Mouse (Mus musculus) Patski (cell line): Measurements from ENCODE around the gene Naaa. TPM values are rescaled to one million over a fixed set of nuclear protein-coding genes. Genes with fewer than 3 reads are reported as not detected.

Source experiments
- ATAC-seq: fragments of 100-300 bp; one replicate; pipeline ENCODE4 v1.8.0; 2021
- CTCF ChIA-PET: fragments of 350-600 bp; sonication (Branson Sonifier 250); formaldehyde crosslinking; loops from one replicate; lab custom pipeline; 2022; ENCODE audit warnings: inconsistent platforms; lab: Charles Lee
- POLR2A ChIA-PET: fragments of 350-600 bp; sonication (Branson Sonifier 250); formaldehyde crosslinking; loops from one replicate; lab custom pipeline; 2022; ENCODE audit warnings: antibody characterized with exemption, inconsistent platforms; lab: Charles Lee
- DNase-seq: peaks from one replicate; pipeline ENCODE4 v3.0.0-alpha.2; 2011; ENCODE audit warnings: low read depth, low spot score
- H3K27me3 ChIP-seq: fragments of 371-371 bp; one replicate; pipeline ENCODE4 v1.5.1; 2021
- CTCF ChIP-seq: fragments of 100-300 bp; IDR thresholded peaks from one replicate; pipeline ENCODE4 v1.5.1; 2021
- in situ Hi-C: fragments of 300-500 bp; cut with MboI; formaldehyde crosslinking; loops from 3 replicates; pipeline ENCODE4 v1.11.1; 2018; ENCODE audit warnings: low pct_unique_long_range_greater_than_20kb, mixed read lengths
- polyA plus RNA-seq: library from polyadenylated mRNA; unstranded; gene quantifications from one replicate; pipeline ENCODE4 v1.2.3, GENCODE M21; 2021

The Naaa gene
- 33.5 TPM for polyA plus RNA-seq

DNA sequence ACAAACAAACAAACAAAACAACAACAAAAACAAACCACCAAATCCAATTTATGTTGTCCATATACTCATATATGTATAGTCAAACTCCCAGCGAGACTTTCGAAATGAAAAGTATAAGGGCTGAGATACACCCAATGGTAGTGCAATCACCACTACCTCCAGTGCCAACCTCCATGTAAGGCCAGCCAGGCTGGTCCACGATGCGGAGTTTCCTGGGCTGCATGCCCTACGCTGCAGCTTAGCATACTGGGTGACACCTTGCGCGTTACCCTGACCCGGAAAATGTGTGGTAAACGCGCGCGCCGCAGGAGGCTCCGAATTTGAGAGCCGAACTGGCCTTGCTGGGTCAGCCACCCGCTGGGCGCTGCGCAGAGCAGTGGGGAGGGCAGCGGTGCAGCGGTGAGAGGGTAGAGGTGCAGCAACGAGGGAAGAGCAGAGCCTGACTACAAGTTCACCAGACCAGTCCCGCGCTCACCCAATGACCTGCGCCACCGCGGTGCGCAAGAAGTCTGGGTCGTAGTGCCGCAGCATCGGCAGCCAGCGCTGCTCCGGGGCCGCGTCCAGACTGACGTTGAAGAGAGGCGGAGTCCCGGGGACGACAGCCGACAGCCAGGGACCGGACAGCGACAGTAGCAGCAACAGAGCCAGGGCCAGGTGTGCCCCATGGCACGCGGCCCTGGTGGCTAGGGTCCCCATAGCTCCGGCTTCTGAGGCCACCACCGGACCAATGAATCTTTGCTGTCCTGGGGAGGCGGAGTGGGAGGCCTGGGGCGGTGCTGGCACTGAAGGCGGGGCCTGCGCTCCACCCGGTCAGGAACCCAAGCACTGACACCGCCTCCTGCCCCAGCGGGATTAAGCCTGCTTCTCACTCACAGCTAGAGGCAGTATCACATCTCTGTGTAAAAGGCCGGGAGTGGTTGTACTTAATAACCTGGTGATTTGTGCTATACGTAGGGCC lies at the start of gene Naaa:
Gene Naaa, minus strand, starts transcription at position 734 of the 958 bp plus-strand sequence.
- no peak for TF ChIP-seq CTCF
- ChIA-PET POLR2A (interaction anchor here (1.0 kb wide), 1 partner anchor 15 kb away, joined by 3 read pairs; no protein-coding TSS in a partner anchor), CTCF (interaction anchor here (1.2 to 1.6 kb wide), 3 partner anchors 10 to 34 kb away, joined by 3 to 4 read pairs (median 4); no protein-coding TSS in a partner anchor)
- no peaks in the 10 kb centered on the region for H3K27me3 ChIP-seq
- ATAC-seq (peak; percentile 98), DNase-seq (peak; percentile 33)
- in situ Hi-C loops = no loop called here

DNA sequence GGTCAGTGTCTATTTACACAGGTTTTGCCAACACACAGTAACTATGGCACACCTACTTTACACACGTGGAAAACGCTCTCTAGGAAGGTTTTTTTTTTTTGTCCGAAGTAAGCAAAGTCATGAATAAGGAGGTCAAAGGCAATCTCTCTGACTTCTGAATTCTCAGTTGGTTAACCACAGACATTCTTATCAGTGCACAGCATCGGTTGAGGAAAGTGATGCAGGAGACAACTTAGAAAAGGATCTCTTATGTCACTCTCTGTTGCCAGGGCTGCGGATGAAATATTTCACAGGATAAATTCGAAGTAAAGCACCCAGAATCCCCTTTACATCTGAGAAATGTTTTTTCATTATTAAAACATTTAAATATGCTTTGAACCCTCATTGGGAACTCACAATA lies 49.4 kb upstream of the Naaa start:
- ChIA-PET POLR2A (no interaction called here), CTCF (no interaction called here)
- DNase-seq (no peak), ATAC-seq (no peak)
- TF ChIP-seq CTCF = no peak
- in situ Hi-C loops = no loop called here
- H3K27me3 ChIP-seq = no peaks in the 10 kb centered on the region

DNA sequence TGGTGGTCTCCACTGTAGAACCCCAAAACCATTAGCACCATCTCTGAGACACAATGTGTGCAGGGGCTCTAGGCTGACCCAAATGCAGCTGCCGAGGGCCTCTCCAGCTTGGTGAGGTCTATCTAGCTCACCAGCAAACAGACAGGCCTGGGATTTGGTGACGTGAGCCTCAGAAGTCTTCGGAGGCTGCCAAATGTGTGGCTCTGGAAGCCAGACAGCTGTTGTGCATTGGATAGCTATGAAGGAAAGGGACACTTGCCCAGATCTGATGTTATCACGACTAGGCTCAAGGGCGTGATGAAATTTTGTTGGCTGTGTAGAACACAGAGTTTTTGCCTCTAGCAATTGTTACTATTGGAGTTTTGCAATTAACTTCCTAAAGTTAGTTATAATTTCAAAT lies 45.3 kb upstream of the Naaa start:
- ATAC-seq (no peak), DNase-seq (no peak)
- no peaks in the 10 kb centered on the region for H3K27me3 ChIP-seq
- ChIA-PET CTCF (interaction anchor here (3.4 kb wide), 1 partner anchor 11 kb away, joined by 20 read pairs; no protein-coding TSS in a partner anchor), POLR2A (no interaction called here)
- TF ChIP-seq CTCF = no peak
- in situ Hi-C loops = no loop called here

DNA sequence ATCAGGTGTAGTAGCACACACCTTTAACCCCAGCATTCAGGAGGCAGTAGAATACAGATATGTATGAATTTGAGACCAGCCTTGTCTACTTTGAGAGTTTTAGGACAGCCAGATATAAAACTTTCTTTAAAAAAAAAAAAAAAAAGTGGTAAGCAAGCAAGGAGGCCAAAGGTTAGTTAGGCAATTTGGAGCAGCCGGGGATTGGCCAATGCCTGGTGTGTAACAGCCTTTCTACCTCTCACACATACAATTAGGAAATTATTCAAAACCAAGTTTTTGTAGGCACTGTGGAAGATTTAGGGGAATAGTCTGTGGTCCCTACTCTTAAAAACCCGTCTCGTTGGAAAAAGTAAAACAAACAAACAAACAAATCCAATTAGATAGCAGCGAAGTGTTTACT lies 44.6 kb upstream of the Naaa start:
- ChIA-PET CTCF (interaction anchor here (1.2 to 3.4 kb wide), 4 partner anchors 10 to 61 kb away, joined by 4 to 20 read pairs (median 8); no protein-coding TSS in a partner anchor), POLR2A (interaction anchor here (0.5 to 0.7 kb wide), 2 partner anchors 14 to 31 kb away, joined by 4 to 5 read pairs; no protein-coding TSS in a partner anchor)
- no peak for TF ChIP-seq CTCF
- DNase-seq (no peak), ATAC-seq (no peak)
- H3K27me3 ChIP-seq = no peaks in the 10 kb centered on the region
- in situ Hi-C loops = no loop called here

DNA sequence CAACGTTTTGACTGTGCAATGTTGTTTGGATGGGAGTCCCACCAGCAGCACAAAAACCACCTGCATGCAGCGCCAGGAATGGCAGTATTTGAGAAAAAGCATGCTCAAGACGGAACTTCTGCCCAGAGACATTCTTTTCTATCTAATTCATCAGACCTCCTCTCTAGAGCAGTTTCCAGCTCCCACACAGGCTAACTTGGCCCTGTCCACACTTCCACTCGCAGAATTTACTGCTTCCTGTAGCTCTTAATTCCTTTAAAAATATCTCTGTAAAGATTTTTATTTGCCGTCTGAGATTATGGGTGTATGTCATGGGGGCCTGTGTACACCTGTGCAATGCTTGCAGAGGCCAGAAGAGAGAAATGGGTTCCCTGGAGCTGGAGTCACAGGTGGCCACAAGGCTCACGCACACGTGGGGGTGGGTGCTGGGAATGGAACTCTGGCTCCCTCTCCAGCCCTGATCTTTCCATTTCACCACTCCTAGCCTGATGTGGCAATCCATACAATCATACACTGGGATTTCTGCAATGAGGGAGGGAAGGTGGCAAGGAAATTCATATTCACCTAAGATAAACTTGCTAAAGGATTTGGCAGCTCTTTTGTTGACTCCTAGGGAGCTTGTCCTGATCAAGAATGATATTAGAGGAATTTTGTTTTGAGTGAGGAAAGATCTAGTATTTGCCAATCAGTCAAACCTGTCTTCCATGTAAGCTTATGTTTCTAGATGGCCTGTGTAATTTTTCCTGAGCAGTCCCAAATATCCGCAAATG lies 43.8 kb upstream of the Naaa start:
- in situ Hi-C loops = no loop called here
- H3K27me3 ChIP-seq = no peaks in the 10 kb centered on the region
- ATAC-seq (no peak), DNase-seq (no peak)
- ChIA-PET POLR2A (interaction anchor here (0.7 to 2.0 kb wide), 2 partner anchors 10 to 15 kb away, joined by 4 to 6 read pairs; no protein-coding TSS in a partner anchor), CTCF (interaction anchor here (1.2 to 3.4 kb wide), 6 partner anchors 9 to 64 kb away, joined by 3 to 20 read pairs (median 5); no protein-coding TSS in a partner anchor)
- TF ChIP-seq CTCF = no peak

DNA sequence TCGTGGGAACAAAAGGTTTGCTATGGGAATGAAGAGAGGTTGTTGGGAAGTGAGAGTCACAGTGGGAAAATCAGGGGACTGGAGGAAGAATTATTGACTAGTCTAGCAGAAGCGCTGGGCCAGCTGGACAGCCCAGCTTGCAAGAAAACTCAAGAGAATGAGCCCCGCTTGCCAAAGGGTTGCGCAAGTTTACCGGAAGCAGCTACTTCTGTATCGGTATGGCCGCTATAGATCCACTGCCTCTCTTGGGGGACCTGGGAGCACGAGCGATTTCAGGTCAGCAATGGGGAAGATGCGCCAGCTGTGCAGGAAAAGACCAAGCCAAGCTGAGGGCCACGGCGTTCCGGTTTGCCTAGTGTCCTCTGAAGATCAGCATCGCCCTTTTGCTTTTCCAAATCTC lies 40.6 kb upstream of the Naaa start:
- in situ Hi-C loops = loop anchor here (5.0 kb wide), 1 partner anchor 49 kb away; no protein-coding TSS in a partner anchor
- H3K27me3 ChIP-seq = no peaks in the 10 kb centered on the region
- DNase-seq = no peak
- CTCF ChIA-PET = interaction anchor here (1.2 kb wide), 1 partner anchor 80 kb away, joined by 4 read pairs; no protein-coding TSS in a partner anchor
- no peak for TF ChIP-seq CTCF
- ATAC-seq = no peak
- POLR2A ChIA-PET = no interaction called here

DNA sequence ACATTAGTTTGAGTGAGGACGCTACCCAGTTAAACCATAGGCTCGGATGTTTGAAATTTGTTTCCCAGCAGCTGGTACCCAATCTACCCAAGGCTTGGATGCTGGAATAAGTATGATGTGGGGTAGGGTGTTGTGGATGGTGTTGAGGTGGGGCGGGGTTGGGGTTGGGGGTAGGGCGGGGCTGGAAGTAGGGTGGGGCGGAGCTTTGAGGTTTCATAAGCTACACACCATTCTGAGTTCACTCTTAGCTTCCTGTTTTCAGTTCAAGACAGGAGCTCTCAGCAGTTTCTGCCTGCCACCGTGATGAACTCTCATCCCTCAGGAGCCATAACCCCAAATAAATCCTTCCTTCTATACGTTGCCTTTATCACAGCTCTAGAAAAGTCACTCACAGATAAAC lies 40.1 kb upstream of the Naaa start:
- no peaks in the 10 kb centered on the region for H3K27me3 ChIP-seq
- in situ Hi-C loops = loop anchor here (5.0 kb wide), 1 partner anchor 49 kb away; no protein-coding TSS in a partner anchor
- ChIA-PET CTCF (interaction anchor here (0.7 to 1.4 kb wide), 3 partner anchors 64 to 80 kb away, joined by 3 to 4 read pairs (median 3); no protein-coding TSS in a partner anchor), POLR2A (no interaction called here)
- DNase-seq (no peak), ATAC-seq (no peak)
- TF ChIP-seq CTCF = no peak

DNA sequence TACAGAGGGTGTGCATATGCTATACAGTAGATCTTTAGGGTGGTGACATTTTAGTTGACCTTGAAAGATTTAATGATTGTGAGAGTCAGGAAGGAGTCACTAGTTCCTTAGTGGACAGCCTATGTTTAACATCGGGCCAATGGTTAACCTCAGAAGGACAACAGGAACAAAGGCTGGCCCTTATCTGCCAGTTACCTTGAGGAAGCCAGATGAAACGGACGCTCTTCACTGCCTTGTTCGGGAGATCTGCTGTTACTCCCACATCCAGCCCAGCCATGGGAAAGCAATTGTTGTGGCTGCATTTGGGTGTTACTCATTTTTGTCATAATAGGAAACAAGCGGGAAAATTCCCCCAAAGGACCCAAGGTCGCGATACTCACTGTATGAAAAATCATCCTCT lies 35.8 kb upstream of the Naaa start:
- in situ Hi-C loops = no loop called here
- no peaks in the 10 kb centered on the region for H3K27me3 ChIP-seq
- ChIA-PET POLR2A (no interaction called here), CTCF (interaction anchor here (2.9 kb wide), 1 partner anchor 70 kb away, joined by 65 read pairs; no protein-coding TSS in a partner anchor)
- DNase-seq (no peak), ATAC-seq (no peak)
- no peak for TF ChIP-seq CTCF

DNA sequence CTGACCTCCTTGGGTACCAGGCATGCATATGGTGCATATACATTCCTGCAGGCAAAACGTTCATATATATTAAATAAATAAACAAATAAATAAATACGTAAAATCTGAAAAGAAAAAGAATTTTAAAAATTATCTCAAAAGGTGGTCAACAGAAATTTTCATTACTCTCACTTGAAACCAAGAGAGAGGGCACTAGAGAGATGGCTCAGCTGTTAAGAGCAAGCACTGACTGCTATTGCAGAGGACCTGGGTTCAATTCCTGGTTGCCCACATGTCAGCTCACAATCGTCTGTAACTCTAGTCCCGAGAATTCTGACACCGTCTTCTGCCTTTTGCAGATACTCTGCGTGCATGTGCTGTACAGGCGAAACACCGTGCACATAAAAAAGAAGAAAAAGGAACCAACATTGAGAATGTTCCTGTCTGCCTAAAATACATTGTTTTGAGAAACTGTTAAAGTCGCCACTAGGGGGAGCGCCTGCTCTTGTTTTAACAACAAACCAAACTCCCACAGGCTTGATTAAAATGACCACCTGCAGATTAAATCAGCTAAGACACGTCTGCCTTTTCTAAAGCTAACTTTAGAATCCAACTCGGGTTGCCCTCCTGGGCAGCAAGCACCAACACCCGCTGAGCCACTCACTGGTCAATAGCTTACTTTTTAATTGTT lies 34.2 kb upstream of the Naaa start:
- no peak for DNase-seq
- ChIA-PET CTCF (interaction anchor here (0.7 to 2.9 kb wide), 18 partner anchors 11 to 186 kb away, joined by 3 to 65 read pairs (median 6); partner anchors contain the start of gene Cxcl9), POLR2A (interaction anchor here (0.7 to 1.2 kb wide), 2 partner anchors 9 to 290 kb away, joined by 3 to 6 read pairs; no protein-coding TSS in a partner anchor)
- no peaks in the 10 kb centered on the region for H3K27me3 ChIP-seq
- no peak for ATAC-seq
- peak; percentile 55 for TF ChIP-seq CTCF
- in situ Hi-C loops = no loop called here
